Mouse (Mus musculus) retina, adult 2 months (tissue): ENCODE measurements around the gene Sdf4.

Experiments
- DNase-seq: peaks from one replicate; pipeline ENCODE4 v3.0.0-alpha.2; 2012; ENCODE audit warnings: low read depth, low spot score

The Sdf4 gene

DNA sequence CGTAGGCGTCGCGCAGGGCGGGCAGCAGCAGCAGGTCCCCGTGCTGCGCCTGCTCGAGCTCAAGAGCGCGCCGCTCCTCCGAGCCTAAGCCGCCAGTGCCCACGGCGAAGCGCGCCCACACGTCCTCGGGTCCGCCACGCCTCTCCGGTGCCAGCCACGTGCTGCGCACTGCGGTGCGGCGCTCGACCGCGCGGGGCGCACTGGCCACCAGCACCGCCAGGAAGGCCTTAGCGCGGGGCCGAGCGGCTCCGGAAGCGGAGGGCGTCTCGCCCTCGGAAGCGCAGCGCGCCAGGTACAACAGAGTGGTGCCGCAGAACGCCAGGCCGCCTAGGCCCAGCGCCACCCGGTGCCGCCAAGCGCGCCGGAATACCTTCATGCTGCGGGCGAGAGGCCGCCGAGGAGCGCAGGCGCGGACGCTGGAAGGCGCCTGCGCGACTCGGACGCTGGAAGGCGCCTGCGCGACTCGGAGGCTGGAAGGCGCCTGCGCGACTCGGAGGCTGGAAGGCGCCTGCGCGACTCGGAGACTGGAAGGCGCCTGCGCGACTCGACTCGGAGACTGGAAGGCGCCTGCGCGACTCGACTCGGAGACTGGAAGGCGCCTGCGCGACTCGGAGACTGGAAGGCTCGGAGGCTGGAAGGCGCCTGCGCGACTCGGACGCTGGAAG lies at the start of gene Sdf4, which contains the start of gene B3galt6:
Sdf4 (plus strand) TSS at position 632 of the 665 bp plus-strand sequence.
B3galt6 (minus strand) TSS at position 409 of the 665 bp plus-strand sequence.
- DNase-seq: peak; percentile 89

DNA sequence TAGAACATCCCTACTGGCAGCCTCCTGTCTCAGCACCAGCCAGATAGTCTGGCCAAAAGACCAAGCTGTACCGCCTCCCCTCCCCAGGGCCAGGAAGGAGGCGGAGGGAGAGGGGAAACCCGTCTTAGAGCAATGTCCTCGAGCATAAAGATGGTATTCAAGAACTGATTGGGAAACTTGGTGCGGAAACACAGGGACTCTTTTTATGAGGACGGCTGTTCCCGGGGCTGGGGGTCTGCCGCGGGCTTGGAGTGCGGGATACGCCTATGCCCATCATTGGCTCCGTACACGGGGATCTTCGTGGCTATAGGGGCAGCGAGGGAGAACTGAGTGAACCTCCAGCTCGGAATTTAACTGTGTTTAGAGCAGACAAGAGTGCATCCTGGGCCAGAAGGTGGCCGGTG lies 49.6 kb upstream of the Sdf4 start:
- no peak for DNase-seq

DNA sequence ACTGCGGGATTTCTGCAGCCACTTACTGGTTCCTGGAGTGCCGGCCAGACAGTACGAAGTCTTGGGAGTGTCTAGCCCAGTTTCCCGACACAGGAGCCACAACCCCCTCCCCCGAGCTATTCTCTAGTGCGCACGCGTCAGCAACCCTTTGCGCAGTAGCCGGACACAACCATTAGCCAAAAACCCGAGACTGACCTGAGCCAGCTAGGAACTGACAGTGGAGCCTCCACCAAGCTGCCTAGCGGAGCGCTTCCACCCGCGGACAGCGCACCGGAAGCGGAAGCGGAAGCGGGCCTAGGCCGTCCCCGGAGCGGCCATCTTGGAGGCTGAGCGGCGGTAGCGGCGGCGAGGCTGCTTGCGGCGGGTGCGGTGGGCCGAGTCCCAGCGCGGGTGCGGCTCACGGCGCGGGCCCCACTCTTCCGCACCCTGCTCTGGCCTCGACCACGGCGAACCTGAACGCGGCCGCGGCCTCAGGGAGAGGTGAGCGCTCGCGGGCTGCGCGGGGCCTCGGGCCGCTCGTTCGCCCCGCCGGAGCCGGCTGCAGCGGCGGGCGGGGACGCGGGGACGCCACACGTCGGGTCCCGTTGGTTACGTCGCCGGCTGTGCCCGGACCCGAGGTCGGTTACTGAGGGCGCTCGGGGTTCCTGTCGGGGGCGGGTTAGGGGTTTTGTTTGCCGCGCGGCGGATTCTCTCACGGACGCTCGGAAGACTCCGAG lies 49.0 kb upstream of the Sdf4 start, which contains the start of gene Ube2j2:
Ube2j2 (plus strand) TSS at position 298 of the 716 bp plus-strand sequence.
- DNase-seq: peak; percentile 88

DNA sequence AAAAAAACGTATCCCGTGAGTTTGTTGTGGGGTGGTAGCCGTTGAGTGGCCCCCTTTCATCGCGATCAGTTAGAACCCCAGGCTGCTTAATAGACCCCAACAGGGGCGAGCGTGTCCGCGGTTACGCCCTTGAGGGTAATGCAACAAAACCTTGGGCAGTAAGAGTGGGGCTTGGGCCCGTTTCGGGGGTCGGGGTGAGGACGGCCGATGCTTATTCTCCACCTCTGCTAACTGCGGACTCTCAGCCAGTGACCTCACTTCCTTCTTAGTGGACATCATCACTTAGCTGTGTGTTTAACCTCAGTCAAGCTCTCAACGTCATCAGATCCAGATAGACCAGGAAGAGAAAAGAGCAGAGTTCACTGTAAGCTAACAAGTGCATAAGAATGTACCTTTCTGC lies 48.4 kb upstream of the Sdf4 start:
- DNase-seq: no peak

DNA sequence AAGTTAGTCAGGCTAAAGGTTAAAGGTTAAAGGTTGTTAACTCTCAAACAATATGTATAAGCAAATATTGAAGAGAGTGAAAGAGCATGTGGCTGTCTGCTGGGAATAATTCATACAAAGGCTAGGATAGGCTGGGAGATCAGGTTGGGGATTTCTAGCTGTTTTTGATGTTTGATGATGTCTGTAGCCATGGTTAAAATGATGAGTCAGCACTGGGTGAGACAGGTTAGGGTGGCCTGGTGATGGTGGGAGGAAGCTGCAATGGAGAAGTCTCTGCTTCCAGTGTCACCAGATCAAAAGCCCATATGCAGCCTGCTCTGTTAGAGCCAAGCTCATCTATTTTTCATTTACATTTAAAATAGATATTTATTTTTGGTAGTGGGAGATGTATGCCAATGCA lies 45.6 kb upstream of the Sdf4 start:
- DNase-seq: no peak

DNA sequence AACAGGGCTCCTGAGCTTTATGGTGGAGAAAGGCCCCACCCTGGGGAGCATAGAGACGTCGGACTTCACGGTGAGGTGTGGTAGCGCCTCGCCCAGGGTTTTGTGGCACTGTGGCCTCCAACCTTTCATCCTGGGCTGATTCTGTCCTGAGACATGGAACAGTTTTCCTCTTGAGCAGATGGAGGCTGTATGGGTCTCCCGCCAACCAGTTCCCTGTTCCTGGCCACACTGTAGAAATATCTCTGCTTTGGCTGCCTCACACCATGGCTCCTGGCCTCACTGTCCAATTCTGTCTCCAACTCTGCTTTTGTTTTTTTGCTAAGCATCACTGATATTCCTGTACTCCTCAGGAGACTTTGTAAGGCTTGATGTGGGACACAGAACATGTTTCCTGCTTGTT lies 37.2 kb upstream of the Sdf4 start:
- DNase-seq: no peak

DNA sequence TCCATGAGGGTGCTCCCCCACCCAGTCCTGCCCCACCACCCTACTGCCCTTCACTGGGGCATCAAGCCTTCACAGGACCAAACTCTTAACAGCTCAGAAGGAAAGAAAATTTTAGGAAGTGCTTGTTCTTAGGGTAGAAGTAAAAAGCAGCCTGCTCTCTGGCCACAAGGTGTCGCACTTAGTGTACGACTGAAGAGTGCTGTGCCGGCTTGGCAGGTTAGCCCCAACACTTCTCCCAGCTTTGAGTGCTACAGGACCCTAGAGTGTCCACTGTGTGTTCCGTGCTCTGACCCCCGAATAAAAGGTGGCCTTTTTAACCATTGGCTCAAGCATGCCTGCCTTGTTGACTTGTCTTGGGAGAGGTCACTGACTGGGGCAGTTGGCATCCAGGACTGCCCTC lies 33.4 kb upstream of the Sdf4 start:
- DNase-seq: peak; percentile 54

DNA sequence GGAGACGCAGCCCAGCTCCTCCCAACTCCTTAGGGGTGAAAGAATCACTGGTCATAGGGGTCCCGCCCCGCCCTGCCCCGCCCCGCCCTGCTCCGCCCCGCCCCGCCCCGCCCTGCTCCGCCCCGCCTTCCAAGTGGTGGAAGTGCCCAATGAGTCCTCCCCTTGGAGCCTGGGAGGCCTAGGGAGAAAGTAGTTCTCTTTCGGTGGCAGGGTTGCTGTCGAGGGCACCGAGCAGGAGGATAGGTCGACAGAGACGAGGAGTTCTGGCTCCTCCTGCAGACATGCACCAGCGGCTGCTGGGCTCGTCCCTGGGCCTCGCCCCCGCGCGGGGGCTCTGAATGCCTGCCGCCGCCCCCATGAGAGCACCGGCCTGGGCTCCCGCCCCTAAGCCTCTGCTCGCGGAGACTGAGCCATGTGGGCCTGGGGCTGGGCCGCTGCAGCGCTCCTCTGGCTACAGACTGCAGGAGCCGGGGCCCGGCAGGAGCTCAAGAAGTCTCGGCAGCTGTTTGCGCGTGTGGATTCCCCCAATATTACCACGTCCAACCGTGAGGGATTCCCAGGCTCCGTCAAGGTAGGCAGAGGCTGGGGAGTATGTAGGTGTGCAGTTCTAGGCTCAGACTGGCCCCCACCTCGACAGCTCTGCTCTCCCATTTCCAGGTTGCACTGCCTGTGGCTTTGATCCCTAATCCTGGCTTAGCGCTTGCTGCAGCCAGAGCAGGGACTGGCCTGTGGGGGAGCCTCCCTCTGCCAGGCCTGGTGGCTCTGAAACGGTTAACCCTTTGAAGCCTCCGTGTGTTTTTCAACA lies 30.3 kb upstream of the Sdf4 start, which contains the start of gene C1qtnf12:
C1qtnf12 (plus strand) TSS at position 152 of the 805 bp plus-strand sequence.
- no peak for DNase-seq

DNA sequence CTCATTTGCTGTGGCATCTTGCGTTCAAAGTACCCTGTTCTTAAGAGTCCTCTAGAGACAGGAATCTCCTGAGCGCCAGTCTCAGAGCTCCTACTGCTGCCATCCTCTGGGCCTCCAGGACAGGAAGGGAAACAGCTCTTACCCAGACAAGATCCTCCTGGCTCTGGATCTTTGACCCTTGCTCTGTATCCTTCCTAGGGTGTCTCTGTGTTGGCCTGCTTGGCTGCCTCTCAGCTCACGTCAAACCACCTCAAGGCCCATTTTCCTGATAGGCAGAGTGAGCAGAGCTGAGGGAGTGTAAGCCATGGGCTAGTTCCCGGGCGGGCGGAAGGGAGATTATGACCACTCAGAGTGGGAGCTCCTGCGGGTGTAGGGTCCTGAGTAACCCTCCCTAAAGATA lies 29.6 kb upstream of the Sdf4 start:
- DNase-seq: no peak

DNA sequence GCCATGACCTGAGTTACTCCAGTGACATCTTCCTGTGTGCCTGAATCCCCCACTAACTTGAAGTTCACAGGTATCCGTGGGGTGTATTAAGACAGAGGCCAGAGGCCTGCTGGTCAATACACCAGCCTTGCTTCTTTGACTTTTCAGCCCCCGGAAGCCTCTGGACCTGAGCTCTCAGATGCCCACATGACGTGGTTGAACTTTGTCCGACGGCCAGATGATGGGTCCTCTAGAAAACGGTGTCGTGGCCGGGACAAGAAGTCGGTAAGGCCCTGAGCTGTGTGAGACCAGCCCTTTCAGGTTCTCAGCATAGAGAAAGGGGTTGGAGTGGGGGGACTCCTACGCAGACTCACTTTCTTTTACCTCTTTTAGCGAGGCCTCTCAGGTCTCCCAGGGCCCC lies 28.3 kb upstream of the Sdf4 start:
- DNase-seq: no peak

DNA sequence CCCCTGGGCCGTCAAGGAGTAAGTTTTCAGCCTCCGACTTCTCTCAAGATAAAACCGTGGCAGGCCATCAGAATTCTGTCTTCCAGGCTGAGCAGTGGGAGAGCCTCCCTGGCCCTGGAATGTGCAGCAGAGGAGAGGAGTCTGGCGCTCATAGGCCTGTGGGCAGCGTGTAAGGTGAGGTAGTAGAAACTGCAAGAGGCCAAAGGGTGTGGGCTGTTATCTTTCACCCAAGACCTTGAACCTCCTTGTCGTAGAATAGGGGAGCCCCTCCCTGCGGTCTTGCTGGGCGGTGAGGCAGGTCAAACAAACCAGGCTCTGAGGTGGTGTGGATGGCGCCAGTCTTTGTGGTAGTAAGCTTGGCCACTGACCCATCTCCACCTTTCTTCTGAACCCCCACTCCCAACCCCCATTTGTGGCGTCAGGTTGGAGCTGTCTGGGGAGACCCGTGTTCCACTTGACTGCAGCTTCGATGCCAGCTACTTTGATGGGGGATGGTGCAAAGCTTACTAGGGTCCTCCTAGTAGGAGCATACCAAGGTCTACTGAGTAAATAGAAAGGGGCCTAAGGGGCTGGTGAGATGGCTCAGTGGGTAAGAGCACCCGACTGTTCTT lies 23.5 kb upstream of the Sdf4 start:
- DNase-seq: no peak

DNA sequence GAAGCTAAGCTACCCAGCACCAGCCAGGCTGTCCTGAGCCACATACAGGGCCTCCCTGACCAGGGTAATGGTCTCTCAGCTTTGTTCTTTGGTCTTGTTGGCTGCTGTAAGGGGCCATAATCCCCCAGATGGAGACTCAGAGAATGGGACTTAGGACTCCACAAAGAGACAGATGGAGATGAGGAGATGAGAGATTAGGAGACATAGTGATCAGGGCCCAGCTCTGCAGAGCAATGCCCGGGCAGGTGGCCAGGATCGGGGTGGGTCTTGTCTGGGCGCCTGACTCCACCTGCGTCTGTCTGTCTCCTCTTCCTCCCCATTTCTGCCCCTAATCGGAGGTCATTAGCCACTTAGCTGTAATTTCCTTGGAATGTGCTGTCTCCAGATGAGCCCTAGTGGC lies 22.4 kb upstream of the Sdf4 start:
- DNase-seq: no peak

DNA sequence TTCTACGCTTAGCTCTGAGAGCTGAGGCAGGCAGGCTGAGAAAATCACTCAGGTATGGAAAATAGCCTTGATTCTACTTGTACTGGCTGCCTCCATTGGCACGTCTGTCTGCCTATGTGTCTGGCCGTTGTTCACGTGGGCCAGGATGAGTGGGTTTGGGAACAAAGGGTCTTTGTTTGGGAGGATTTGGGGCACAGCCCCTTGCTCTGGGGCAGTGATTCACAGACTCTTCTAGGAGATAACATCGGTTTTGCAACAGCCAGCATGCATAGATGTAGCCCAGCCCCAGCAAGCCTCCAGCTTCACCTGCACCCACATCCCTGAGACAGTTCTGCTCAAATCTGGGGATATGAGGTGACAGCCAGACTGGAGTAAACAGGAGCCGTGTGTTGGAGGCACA lies 20.0 kb upstream of the Sdf4 start:
- DNase-seq: no peak

DNA sequence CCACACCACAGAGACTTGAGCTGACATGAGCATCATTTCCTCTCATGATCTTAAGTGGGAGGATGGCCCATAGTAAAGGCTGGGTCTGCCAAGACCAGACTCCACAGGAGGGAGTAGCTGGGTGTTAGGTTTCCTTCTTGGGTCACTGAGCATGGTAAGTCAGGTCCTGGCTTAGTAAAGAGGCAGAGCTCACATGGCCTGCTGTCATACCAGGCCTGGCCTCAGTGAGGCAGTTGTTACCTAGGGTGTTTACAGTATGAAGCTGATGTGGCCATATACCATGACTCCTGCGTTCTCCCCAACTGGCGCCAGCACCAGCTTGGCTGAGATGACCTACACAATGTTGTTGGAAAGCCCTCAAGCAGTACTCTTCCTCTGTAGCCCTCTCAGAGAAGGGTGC lies 19.4 kb upstream of the Sdf4 start:
- no peak for DNase-seq

DNA sequence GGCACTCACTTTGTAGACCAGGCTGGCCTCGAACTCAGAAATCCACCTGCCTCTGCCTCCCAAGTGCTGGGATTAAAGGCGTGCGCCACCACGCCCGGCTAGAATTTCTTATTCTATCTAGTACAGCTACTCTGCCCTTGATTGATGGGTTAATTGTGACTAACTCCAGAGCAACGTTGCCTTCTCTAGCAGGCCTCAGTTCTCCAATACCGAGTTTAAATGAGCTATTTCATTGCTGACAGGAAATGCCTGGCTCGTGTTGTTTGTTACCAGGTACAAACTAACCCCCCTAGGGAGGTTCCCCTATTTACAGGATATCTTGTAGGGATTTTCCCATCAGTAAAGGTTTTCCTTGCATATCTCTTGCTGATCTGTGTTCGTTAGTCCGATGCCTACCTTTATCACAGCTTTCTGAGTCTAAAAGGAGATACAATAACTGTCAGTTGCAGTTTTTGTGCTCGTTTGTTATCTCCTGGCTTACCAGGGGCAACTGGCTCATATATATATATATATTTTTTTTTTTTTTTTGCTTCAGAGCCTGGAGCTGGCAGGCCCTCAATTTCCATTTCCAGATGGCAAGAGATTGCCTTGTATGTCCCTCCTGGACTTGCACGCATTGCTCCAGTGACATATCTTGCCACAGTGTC lies 11.1 kb upstream of the Sdf4 start:
- DNase-seq: no peak

DNA sequence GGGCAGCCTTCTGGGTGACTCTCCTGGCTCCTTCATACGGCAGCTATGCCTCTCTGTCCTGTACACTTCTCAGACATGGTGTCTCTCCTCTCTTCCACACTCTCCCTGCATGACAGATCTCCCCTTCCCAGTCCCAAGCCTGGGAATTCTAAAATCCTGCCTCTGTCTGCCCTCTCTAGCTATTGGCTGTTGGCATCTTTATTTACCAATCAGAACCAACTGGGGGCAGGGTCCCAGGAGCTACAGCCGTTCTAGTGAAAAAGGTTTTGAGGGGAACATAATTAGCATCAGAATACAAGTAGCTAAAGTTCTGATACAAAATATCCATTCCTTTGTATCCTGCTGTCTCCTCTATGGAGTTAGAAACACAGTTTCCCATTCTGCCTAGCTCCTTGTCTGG lies 8.9 kb upstream of the Sdf4 start:
- no peak for DNase-seq

DNA sequence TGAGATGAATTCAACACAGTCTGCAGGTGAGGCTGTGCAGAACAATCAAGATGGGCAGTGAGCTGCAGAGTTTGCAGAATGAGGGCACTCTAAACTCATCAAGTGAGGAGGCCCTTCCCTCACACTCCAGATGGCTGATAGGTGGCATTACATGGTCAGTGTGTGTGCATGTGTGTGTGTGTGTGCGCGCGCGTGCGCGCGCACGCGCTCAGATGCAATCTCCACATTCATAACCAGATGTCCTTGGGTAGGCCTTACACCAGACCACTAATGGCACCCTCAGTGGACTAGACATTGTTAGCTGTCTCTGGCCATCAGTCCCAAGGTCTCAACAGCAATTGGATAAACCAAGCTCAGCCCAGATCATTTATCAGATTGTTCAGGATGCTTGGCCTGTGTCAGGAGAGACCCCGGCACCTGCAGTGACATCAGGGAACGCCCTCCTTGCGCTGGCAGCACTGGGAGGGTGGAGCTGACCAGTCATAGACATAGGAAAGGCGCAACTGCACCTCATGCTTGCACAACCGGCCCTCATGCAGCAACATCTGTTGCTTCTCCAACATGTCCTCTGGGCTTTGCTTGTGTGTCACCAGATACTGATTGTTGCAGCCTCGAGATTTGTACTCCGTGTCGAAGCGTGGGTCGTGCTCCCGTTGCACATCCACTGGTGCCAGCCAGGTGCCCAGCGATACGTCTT lies 1.3 kb upstream of the Sdf4 start:
- DNase-seq: no peak

DNA sequence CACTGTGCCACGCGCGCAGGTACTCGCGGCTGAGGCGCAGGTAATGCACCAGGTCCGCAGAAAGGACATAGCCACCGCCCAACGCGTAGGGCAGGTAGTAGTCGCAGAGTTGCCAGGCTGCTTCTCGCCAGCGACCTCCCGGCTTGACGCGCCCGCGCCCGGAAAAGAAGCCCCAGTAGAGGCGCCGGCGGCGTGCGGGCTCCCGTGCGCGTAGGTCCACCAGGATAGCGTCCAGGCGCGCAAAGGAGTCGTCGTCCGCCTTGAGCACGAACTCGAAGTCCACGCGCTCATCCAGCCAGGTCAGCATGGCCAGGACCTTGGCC lies 803 bp upstream of the Sdf4 start:
- no peak for DNase-seq

DNA sequence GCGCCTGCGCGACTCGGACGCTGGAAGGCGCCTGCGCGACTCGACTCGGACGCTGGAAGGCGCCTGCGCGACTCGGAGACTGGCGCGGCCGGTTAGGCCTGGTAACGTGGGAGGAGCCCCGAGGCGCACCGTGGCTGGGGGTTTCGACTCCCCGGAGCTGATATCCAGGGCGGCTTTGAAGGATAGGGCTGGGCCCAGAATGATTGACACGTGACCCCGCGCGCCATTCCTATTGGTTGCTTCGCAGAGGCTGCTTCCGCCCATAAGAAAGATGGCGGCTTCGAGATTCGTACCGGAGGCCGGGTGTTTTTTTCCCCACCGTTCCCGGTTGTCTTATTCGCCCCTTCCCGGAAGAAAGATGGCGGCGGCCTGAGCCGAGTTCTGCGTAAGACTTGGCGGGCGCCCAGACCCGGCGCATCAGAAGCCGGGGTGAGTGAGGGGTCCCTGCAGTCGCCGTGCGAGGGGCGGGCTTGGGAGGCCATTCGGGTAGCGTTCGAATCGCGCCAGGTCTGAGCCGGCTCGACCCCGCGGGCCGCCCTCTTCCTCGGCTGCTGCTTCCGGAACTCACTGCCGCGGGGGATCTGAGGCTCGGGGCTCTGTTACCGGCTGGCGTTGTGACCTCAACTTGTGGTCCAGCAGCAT lies 355 bp downstream of the Sdf4 start:
- peak; percentile 90 for DNase-seq

DNA sequence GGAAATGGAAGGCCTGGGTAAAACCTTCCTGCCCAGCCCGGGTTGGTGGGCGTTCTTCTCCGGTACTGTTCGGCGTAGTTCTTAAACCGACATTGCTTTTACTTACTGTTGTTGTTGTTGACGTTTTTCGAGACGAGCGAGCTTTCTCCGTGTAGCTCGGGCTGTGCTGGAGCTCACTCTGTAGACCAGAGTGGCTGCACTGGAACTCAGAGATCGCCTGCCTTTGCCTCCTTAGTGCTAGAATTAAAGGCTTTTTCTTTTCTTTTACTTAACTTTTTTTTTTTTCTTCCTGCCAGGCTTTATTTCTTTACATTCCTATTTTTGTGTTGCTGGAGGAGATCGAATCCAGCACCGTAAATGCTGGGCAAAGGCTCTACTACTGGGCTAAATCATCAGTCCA lies 934 bp downstream of the Sdf4 start:
- no peak for DNase-seq

DNA sequence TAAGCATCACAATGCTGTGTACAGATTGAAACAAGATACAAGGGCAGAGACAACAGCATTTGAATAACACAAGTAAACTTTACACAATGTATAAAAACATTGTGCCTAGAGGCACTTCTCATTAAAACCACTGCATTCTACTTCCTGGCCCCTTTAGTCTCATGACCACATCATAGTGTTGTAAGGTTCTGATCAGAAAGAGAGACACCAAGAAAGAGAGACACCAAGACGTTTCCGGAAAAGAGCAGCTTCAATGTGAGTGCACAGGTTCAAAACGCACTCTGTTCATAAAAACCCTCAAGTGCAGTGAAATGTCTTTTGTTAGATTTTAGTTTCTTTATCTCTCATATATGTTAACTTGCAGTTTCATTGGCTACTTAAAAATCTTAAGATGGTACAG lies 11.4 kb downstream of the Sdf4 start:
- no peak for DNase-seq
